Mouse (Mus musculus): ENCODE results near the gene Adcy1. TPM values are rescaled to one million over a fixed set of nuclear protein-coding genes. Genes with fewer than 3 reads are reported as not detected.

Adcy1 gene
- polyA plus RNA-seq, 1 experiment from 2014 or later, result 12.8 TPM

- Histone ChIP-seq H3K4me2 (peak overlapping the region; percentile 34), H3K36me3 (no peaks in the 10 kb centered on the region), H3K4me3 (no peak overlapping the region), H3K27me3 (peaks cover 7% of the 10 kb centered on the region; the same call in 1 of the 2 replicates), H3K9ac (no peak overlapping the region), H3K4me1 (replicated peaks) (peaks cover 17% of the 10 kb centered on the region), H3K27ac (replicated peaks) (peak overlapping the region; percentile 71; the same call in 1 of the 2 replicates), H3K9me3 (no peaks in the 10 kb centered on the region)
- peak; percentile 55 for ATAC-seq (ENCODE audit: low FRiP score, low read depth)
- WGBS, result 14% methylated on average over 11 of the region's 11 CpGs
These were observed 7.2 kb upstream of the Adcy1 start for GRCm38 (mm10) chr11:7056121-7056520.

DNA sequence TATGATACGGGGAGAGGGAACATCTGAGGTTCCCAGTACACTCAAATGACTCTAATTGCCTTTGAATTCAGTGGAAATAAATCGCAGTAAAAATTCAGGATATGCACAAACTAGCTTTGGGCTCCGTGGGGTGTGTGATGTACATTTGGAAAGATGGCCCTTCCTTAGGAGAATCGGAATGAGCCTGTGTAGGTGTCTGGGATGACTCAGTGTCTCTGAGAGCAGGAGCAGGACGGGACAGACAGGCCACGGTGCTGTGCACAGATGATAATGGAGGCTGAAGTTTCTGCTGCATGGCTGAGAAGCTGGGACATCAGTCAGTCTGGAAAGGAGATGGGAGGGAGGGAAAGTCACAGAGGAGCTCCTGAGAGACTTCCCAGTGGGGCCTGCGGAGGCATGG is 5.5 kb upstream of the Adcy1 start:
- ATAC-seq (ENCODE audit: low FRiP score, low read depth), result no peak
- H3K9ac ChIP-seq, result no peak overlapping the region
- WGBS, result 84% methylated on average over 7 of the region's 7 CpGs

DNA sequence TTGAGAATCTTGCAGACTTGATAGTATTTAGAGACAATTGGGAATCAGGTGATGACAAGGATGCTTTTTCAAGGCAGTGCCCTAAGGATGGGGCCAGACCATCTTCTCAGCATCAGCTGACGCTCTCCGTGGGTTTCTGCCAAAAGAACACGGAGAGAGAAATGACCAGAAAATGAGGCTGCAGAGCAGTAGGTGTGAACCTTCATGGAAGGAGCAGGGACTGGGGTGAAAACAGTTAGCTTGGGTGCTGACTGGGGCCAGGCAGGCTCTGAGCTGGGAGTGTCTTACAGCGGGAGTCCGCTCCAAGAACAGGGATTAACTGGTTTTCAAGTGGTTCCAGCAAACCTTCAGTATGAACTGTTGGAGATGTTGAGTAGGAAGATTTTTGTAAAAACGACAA is 1.3 kb upstream of the Adcy1 start:
- Histone ChIP-seq H3K27me3 (0 out of 2 replicates have a peak, but pooled peaks cover 14% of the 10 kb centered on the region), H3K9me3 (no peaks in the 10 kb centered on the region), H3K4me2 (no peak overlapping the region), H3K4me3 (no peak overlapping the region), H3K27ac (replicated peaks) (no peak overlapping the region), H3K9ac (no peak overlapping the region), H3K4me1 (replicated peaks) (peaks cover 42% of the 10 kb centered on the region), H3K36me3 (no peaks in the 10 kb centered on the region)
- ATAC-seq (ENCODE audit: low FRiP score, low read depth), result no peak
- WGBS, result 38% methylated on average over 6 of the region's 6 CpGs

More for the DNA sequence above, 5.5 kb upstream of the Adcy1 start:
- Histone ChIP-seq H3K4me1 (replicated peaks) (peaks cover 22% of the 10 kb centered on the region), H3K36me3 (no peaks in the 10 kb centered on the region), H3K4me2 (no peak overlapping the region), H3K4me3 (no peak overlapping the region), H3K27me3 (peaks cover 9% of the 10 kb centered on the region; the same call in 1 of the 2 replicates), H3K27ac (replicated peaks) (no peak overlapping the region), H3K9me3 (no peaks in the 10 kb centered on the region)

DNA sequence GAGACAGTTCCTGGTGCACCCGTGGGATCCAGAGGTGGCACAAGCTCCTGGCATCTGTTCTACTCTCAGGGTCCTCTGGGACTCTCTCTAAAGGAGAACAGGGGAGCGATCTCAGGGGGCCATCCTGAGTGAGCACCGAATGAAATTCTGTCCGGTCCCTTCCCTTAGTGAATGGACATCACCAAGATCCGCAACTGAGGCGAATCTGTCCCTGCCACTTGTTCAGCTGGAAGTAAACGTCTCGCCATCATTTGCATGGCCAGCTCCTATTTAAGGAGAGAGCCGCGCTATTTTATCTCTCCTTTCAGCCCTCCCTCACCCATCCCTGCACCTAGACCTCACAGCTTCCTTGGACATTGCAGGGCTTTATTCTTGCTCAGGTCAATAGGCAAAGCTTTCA is 723 bp upstream of the Adcy1 start:
- peaks cover 42% of the 10 kb centered on the region for H3K4me1 ChIP-seq (replicated peaks)
- no peaks in the 10 kb centered on the region for H3K36me3 ChIP-seq
- ATAC-seq (ENCODE audit: low FRiP score, low read depth), result no peak; the same call in 1 of the 2 replicates
- peak overlapping the region; percentile 82 for H3K4me2 ChIP-seq
- peak overlapping the region; percentile 67; the same call in 1 of the 2 replicates for H3K27ac ChIP-seq (replicated peaks)
- 10% methylated on average over 10 of the region's 10 CpGs for WGBS
- 0 out of 2 replicates have a peak, but pooled peaks cover 14% of the 10 kb centered on the region for H3K27me3 ChIP-seq
- H3K9me3 ChIP-seq, result no peaks in the 10 kb centered on the region
- peak overlapping the region; percentile 67 for H3K9ac ChIP-seq
- peak overlapping the region; percentile 80 for H3K4me3 ChIP-seq

GRCm38 (mm10) chr11:7063681-7064267 is 485 bp downstream of the Adcy1 start:
- peak; percentile 63 for ATAC-seq (ENCODE audit: low FRiP score, low read depth)

DNA sequence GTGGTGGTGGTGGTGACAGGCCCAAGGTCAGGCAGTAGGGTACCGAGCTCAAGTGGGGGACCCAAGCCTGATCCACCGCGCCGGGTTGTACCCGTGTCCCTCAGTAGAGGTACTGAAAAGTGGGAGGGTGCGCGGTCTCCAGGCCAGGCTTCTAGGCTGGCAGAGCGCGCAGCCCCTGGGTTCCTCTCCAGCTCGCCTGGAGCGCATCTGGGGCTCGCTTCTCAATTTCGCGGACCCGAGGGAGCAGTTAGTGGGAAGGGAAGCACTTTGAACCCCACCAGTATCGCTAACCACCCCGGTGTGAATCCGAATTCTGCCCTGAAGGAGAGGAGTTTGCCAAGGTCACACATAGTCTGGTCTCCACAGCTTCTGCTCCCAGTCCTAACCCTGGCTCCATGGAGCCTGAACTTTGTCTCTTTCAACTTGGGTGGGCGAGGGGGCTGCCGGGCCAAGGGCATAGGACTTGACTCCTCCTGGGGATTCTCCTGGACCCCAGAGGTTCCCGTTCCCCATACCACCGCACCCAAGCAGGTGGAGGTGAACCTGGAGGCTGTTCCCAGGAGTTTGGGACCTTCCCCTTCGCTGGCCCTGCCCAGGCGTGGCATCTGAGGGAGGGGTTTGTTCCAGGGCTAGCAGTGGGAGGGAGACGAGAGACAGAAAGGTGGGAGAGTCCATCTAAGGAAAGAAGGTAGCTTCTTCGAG is 1.3 kb downstream of the Adcy1 start:
- Histone ChIP-seq H3K9me3 (no peaks in the 10 kb centered on the region), H3K27me3 (0 out of 2 replicates have a peak, but pooled peaks cover 14% of the 10 kb centered on the region), H3K9ac (peak overlapping the region; percentile 65), H3K4me3 (peak overlapping the region; percentile 80), H3K4me1 (replicated peaks) (peaks cover 42% of the 10 kb centered on the region), H3K27ac (replicated peaks) (peak overlapping the region; percentile 74), H3K4me2 (peak overlapping the region; percentile 77), H3K36me3 (no peaks in the 10 kb centered on the region)
- ATAC-seq (ENCODE audit: low FRiP score, low read depth), result no peak
- 3% methylated on average over 26 of the region's 26 CpGs for WGBS

More at GRCm38 (mm10) chr11:7063681-7064267, 485 bp downstream of the Adcy1 start:
- under 1% methylated on average over 46 of the region's 53 CpGs for WGBS
- peaks cover 42% of the 10 kb centered on the region for H3K4me1 ChIP-seq (replicated peaks)
- H3K27me3 ChIP-seq, result 0 out of 2 replicates have a peak, but pooled peaks cover 14% of the 10 kb centered on the region
- peak overlapping the region; percentile 77 for H3K4me2 ChIP-seq
- H3K27ac ChIP-seq (replicated peaks), result peak overlapping the region; percentile 74
- H3K9me3 ChIP-seq, result no peaks in the 10 kb centered on the region
- H3K4me3 ChIP-seq, result peak overlapping the region; percentile 80
- H3K36me3 ChIP-seq, result no peaks in the 10 kb centered on the region
- peak overlapping the region; percentile 65 for H3K9ac ChIP-seq

GRCm38 (mm10) chr11:7065388-7065787 is 2.1 kb downstream of the Adcy1 start:
- Histone ChIP-seq H3K4me3 (peak overlapping the region; percentile 80), H3K9me3 (no peaks in the 10 kb centered on the region), H3K9ac (peak overlapping the region; percentile 65), H3K27me3 (0 out of 2 replicates have a peak, but pooled peaks cover 13% of the 10 kb centered on the region), H3K27ac (replicated peaks) (no peak overlapping the region; the same call in 1 of the 2 replicates), H3K4me1 (replicated peaks) (peaks cover 49% of the 10 kb centered on the region), H3K36me3 (no peaks in the 10 kb centered on the region), H3K4me2 (peak overlapping the region; percentile 77)
- ATAC-seq (ENCODE audit: low FRiP score, low read depth), result no peak
- WGBS, result 15% methylated on average over 4 of the region's 4 CpGs

GRCm38 (mm10) chr11:7065876-7066275 is 2.6 kb downstream of the Adcy1 start:
- Histone ChIP-seq H3K9ac (peak overlapping the region; percentile 65; the same call in 1 of the 2 replicates), H3K4me2 (peak overlapping the region; percentile 77), H3K27me3 (0 out of 2 replicates have a peak, but pooled peaks cover 10% of the 10 kb centered on the region), H3K27ac (replicated peaks) (no peak overlapping the region), H3K4me1 (replicated peaks) (peaks cover 54% of the 10 kb centered on the region), H3K4me3 (peak overlapping the region; percentile 80), H3K36me3 (no peaks in the 10 kb centered on the region), H3K9me3 (no peaks in the 10 kb centered on the region)
- ATAC-seq (ENCODE audit: low FRiP score, low read depth), result no peak
- 38% methylated on average over 5 of the region's 5 CpGs for WGBS

- Histone ChIP-seq H3K36me3 (no peaks in the 10 kb centered on the region), H3K4me3 (no peak overlapping the region), H3K27me3 (0 out of 2 replicates have a peak, but pooled peaks cover 5% of the 10 kb centered on the region), H3K4me2 (peak overlapping the region; percentile 77; the same call in 1 of the 2 replicates), H3K4me1 (replicated peaks) (peaks cover 62% of the 10 kb centered on the region), H3K27ac (replicated peaks) (no peak overlapping the region), H3K9ac (no peak overlapping the region), H3K9me3 (no peaks in the 10 kb centered on the region)
- 83% methylated on average over 4 of the region's 4 CpGs for WGBS
- no peak for ATAC-seq (ENCODE audit: low FRiP score, low read depth)
These were observed 4.0 kb downstream of the Adcy1 start for GRCm38 (mm10) chr11:7067263-7067662.

DNA sequence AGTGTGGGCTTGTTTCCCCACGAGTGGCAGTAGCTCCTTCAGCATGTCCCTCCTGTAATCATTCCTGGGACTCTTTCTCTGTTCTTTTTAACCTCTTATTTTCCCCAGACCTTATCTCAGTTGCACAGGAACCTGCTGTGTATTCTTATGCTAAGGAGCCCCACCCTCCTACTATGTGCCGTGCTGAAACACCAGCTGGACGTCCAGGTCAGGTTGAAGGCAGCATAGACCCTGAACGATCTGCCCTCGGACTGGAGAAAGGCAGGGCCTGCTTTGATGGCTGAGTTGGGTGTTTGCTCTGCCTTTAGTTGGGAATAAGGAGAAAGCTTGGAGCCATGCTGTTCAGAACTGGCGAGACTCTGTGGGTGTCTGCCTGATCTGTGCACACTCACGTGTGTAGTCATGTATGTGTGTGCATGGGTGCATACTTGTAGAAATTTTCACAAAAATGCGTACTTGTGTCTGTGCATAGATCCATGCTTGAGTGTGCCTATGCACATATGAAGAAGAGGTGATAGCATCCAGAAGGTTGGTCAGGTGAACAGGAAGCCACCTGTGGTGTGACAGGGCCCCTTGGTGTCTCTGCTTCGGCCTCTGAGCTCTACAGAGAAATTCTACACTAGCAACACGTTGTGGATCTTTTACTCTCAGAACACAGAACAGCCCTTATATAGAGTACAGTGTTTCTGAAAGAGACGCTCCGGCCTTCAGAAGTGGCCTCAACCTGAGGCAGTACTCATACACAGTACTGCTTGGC is 5.4 kb downstream of the Adcy1 start:
- Histone ChIP-seq H3K9me3 (no peaks in the 10 kb centered on the region), H3K27me3 (0 out of 2 replicates have a peak, but pooled peaks cover 5% of the 10 kb centered on the region), H3K36me3 (no peaks in the 10 kb centered on the region), H3K4me2 (no peak overlapping the region), H3K4me1 (replicated peaks) (peaks cover 67% of the 10 kb centered on the region), H3K27ac (replicated peaks) (no peak overlapping the region), H3K9ac (no peak overlapping the region), H3K4me3 (no peak overlapping the region)
- ATAC-seq (ENCODE audit: low FRiP score, low read depth), result no peak
- 82% methylated on average over 12 of the region's 12 CpGs for WGBS

- no peak overlapping the region for H3K4me2 ChIP-seq
- no peak overlapping the region for H3K4me3 ChIP-seq
- H3K9ac ChIP-seq, result no peak overlapping the region
- no peak overlapping the region for H3K27ac ChIP-seq (replicated peaks)
- H3K9me3 ChIP-seq, result no peaks in the 10 kb centered on the region
- WGBS, result 89% methylated on average over 4 of the region's 4 CpGs
- H3K27me3 ChIP-seq, result 0 out of 2 replicates have a peak, but pooled peaks cover 2% of the 10 kb centered on the region
- no peaks in the 10 kb centered on the region for H3K36me3 ChIP-seq
- no peak for ATAC-seq (ENCODE audit: low FRiP score, low read depth)
- H3K4me1 ChIP-seq (replicated peaks), result peaks cover 56% of the 10 kb centered on the region
These were observed 6.5 kb downstream of the Adcy1 start for GRCm38 (mm10) chr11:7069762-7070161.
